Mouse (Mus musculus): ENCODE measurements around the gene Pstpip1.

The Pstpip1 gene

GRCm38 (mm10) chr9:56152482-56153007 lies 62.8 kb downstream of the Pstpip1 start:
- no peak for DNase-seq

- no peak for DNase-seq
Observed at GRCm38 (mm10) chr9:56154572-56154971, 64.8 kb downstream of the Pstpip1 start.

DNA sequence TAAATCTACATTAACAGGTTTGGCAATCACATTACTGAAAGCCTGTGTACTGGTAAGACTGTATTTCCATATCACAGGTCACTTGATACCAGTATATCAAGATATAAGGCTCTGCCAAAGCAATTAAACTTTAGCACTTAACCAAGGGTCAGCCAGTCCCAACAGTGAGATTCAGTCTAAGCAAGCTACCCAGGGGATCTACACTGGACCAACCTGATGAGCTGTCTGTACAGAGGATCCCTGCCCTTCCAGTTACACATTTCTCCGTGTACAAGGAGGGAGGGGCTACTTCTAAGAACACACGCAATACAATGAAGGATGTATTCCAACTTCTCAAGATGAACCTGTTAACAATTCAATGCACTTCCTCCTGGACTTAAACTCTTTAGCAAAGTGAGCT lies 68.3 kb downstream of the Pstpip1 start:
- DNase-seq = no peak

- no peak for DNase-seq
Observed at GRCm38 (mm10) chr9:56159456-56159855, 69.7 kb downstream of the Pstpip1 start.

DNA sequence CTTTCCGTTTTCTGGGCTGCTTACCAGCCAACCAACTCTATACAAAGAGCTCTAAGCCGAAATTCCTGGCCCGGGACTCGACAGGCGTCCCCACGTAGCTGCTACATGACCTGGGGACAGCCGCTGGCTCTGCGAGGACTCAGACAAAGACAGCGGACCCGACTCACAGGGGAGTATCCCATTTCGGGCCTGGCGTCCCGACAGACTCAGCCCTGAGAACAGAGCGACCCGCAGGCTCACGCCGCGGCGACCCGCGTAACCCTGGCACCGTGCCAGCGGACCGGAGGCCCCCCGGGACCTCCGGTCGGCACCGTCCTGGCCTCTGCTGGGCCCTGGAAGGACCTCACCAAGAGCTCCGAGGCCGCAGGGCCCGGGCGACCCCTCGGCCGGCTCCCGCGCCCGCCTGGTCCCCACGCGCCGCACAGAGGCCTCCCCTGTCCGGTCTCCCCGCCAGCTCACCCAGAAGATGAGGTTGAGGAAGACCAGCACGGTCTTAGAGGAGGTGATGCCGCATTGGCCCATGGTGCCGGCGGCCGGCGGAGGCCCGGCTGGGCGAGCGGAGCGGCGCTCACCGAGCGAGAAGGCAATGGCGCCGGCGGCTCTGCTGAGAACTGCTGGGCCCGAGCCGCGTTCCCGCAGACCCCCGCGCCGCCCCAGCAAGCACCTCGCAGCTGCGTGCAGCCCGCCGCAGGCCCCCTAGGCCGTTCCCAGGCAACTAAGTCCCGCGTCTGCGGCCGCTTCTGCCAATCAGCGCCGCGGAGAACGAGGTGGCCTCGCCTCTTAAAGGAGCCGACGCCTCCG lies 70.8 kb downstream of the Pstpip1 start:
- DNase-seq = peak; percentile 91

DNA sequence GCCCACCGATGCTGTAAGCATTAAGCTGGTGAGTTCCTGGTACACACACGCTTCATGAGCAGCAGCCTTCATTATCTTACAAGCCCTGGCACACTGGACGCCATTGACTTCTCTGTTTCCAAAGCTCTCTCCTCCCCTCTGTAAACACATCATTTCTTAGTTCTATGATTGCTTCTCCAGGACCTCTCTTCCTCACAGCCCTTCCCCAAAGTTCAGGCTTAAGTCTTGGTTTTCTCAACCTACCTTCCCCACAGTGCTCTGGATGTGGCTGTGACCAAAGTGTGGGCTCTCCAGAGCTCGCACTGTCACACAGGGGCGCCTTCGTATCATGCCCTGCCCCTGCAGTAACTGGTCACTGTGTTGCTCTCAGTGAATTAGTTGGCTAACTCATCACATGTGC lies 75.6 kb downstream of the Pstpip1 start, which contains the start of gene Tspan3:
Gene Tspan3, minus strand, starts transcription at position 101 of the 400 bp plus-strand sequence.
- DNase-seq = no peak

- DNase-seq = no peak
Observed at GRCm38 (mm10) chr9:56166161-56166560, 76.4 kb downstream of the Pstpip1 start.

- no peak for DNase-seq
Observed at GRCm38 (mm10) chr9:56167690-56168089, 77.9 kb downstream of the Pstpip1 start.

DNA sequence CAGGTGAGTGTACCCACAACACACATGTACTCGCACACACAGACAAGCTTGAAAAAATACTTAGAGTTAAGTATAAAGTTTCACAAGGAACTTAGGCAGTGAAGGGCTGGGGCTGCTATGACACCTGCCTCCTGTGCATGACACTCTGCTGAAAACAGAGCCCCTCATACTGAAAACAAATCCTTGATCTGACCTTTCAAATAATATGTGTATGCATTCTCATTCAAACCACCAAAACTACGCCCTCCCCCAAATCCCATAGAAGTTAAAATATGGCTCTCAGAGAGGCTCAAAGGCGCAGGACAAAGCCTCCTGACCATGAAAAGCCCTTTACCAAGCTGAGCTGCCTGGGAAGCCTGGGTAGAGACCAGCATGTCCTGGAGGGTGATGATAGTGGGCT lies 85.6 kb downstream of the Pstpip1 start:
- DNase-seq = no peak

DNA sequence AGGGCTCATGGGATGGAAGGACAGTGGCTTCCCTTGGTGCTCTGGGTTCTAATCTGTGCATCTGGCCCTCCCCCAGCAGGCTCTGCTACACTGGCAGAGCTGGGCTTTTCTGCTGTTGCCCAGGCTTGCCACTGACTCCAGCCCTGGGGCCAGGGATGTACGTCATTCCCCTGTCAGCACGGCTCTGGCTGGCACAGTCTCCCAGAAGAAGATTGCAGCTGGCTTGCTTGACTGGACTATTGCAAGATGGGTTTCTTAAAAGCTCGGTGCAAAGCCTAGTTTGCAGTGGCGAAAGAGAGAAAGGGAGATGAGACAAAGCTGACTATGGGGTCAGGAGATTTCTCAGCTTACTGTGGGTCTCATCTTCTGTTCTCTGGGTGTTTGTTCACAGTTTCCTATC lies 87.6 kb downstream of the Pstpip1 start:
- DNase-seq = no peak
